Mouse (Mus musculus) intestine, embryonic 16.5 days (tissue): Measurements from ENCODE around the gene 1700013G24Rik. TPM values are rescaled to one million over a fixed set of nuclear protein-coding genes. Genes with fewer than 3 reads are reported as not detected.
A peak's percentile ranks its signal among the peaks of the same experiment; 100 is the strongest.

Experiments
- ATAC-seq: fragments of 200-750 bp; cut with Nextera tagmentation; 2 replicates; pipeline ENCODE4 v1.8.0; 2017; ENCODE audit warnings: moderate TSS enrichment, moderate library complexity
- H3K27ac ChIP-seq: fragments of 300-500 bp; sonication (generic); 2 replicates; pipeline ENCODE4 v1.5.1; 2014; ENCODE audit warnings: mild to moderate bottlenecking, low read length
- H3K27me3 ChIP-seq: fragments of 300-500 bp; sonication (generic); replicated peaks from 2 replicates; pipeline ENCODE4 v1.6.1; 2014; ENCODE audit warnings: low read length, control low read depth, mixed read lengths; ENCODE audit not compliant: control insufficient read depth, insufficient read depth
- H3K36me3 ChIP-seq: fragments of 300-500 bp; sonication (generic); 2 replicates; pipeline ENCODE4 v1.6.1; 2014; ENCODE audit warnings: low read length, control low read depth; ENCODE audit not compliant: control insufficient read depth, insufficient read depth
- H3K4me1 ChIP-seq: fragments of 300-500 bp; sonication (generic); 2 replicates; pipeline ENCODE4 v1.6.1; 2014; ENCODE audit warnings: low read length, control low read depth, mixed read lengths; ENCODE audit not compliant: control insufficient read depth, insufficient read depth
- H3K4me2 ChIP-seq: fragments of 300-500 bp; sonication (generic); 2 replicates; pipeline ENCODE4 v1.6.1; 2014; ENCODE audit warnings: low read depth, low read length, control low read depth
- H3K4me3 ChIP-seq: fragments of 300-500 bp; sonication (generic); 2 replicates; pipeline ENCODE4 v1.5.1; 2014; ENCODE audit warnings: mild to moderate bottlenecking, low read length
- H3K9ac ChIP-seq: fragments of 300-500 bp; sonication (generic); 2 replicates; pipeline ENCODE4 v1.6.1; 2014; ENCODE audit warnings: low read depth, low read length
- H3K9me3 ChIP-seq: fragments of 300-500 bp; sonication (generic); 2 replicates; pipeline ENCODE4 v1.6.1; 2016; ENCODE audit warnings: low read length, control low read depth; ENCODE audit not compliant: control insufficient read depth
- WGBS: fragments of 180-500 bp; shearing (Covaris S2); extraction: QIAGEN DNeasy Blood & Tissue Kit; methylation state at CpG from one replicate; pipeline ENCODE4 v1.1.7; 2014; 5-methylcytosine and 5-hydroxymethylcytosine counted together
- polyA plus RNA-seq: library from polyadenylated mRNA; unstranded; fragments of >200 nt; fragmentation: Nextera tagmentation; extraction: Ambion mirVana; gene quantifications from 2 replicates; pipeline ENCODE4 v1.2.1, GENCODE M21; 2015

1700013G24Rik gene
- polyA plus RNA-seq, 1 experiment from 2014 or later, result not detected

GRCm38 (mm10) chr4:137480191-137480992 lies 27.3 kb downstream of the 1700013G24Rik start:
- H3K9ac ChIP-seq, result peak overlapping the region; percentile 41
- WGBS, result 27% methylated on average over 19 of the region's 19 CpGs
- peak overlapping the region; percentile 46 for H3K4me2 ChIP-seq
- H3K4me3 ChIP-seq, result 0 out of 2 replicates have a peak overlapping the region, but pooled peaks have one; percentile 4
- no peaks in the 10 kb centered on the region for H3K27me3 ChIP-seq
- peak; percentile 54 for ATAC-seq
- no peaks in the 10 kb centered on the region for H3K36me3 ChIP-seq
- H3K27ac ChIP-seq, result peak overlapping the region; percentile 71
- H3K9me3 ChIP-seq, result no peaks in the 10 kb centered on the region
- peaks cover 88% of the 10 kb centered on the region for H3K4me1 ChIP-seq

DNA sequence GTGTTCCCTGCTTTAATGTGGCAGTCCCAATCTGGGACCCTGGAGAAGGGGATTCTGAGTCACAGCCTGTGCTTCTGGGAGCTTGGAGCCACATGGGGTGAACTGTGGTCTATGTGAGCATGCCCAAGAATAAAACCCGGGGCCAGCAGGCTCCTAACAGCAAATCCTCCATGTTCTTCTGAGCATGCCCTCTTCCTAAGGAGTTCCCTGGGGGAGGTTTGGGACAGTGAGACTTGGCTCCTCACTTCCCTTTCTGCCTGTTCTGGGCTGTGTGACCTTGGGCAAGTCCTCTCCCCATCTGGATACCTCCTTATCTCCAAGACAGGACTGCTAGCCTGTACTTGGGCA lies 27.9 kb downstream of the 1700013G24Rik start:
- peaks cover 88% of the 10 kb centered on the region for H3K4me1 ChIP-seq
- H3K27me3 ChIP-seq, result no peaks in the 10 kb centered on the region
- no peaks in the 10 kb centered on the region for H3K9me3 ChIP-seq
- no peaks in the 10 kb centered on the region for H3K36me3 ChIP-seq
- H3K9ac ChIP-seq, result peak overlapping the region; percentile 41
- ATAC-seq, result no peak
- 0 out of 2 replicates have a peak overlapping the region, but pooled peaks have one; percentile 4 for H3K4me3 ChIP-seq
- 5% methylated on average over 1 of the region's 1 CpGs for WGBS
- H3K27ac ChIP-seq, result peak overlapping the region; percentile 71
- H3K4me2 ChIP-seq, result peak overlapping the region; percentile 46

GRCm38 (mm10) chr4:137481381-137482030 lies 28.4 kb downstream of the 1700013G24Rik start:
- peaks cover 88% of the 10 kb centered on the region for H3K4me1 ChIP-seq
- WGBS, result 37% methylated on average over 13 of the region's 13 CpGs
- no peaks in the 10 kb centered on the region for H3K9me3 ChIP-seq
- no peaks in the 10 kb centered on the region for H3K36me3 ChIP-seq
- peak overlapping the region; percentile 71 for H3K27ac ChIP-seq
- H3K9ac ChIP-seq, result peak overlapping the region; percentile 41; the same call in 1 of the 2 replicates
- no peak for ATAC-seq
- H3K27me3 ChIP-seq, result no peaks in the 10 kb centered on the region
- H3K4me3 ChIP-seq, result no peak overlapping the region
- peak overlapping the region; percentile 46; the same call in 1 of the 2 replicates for H3K4me2 ChIP-seq

DNA sequence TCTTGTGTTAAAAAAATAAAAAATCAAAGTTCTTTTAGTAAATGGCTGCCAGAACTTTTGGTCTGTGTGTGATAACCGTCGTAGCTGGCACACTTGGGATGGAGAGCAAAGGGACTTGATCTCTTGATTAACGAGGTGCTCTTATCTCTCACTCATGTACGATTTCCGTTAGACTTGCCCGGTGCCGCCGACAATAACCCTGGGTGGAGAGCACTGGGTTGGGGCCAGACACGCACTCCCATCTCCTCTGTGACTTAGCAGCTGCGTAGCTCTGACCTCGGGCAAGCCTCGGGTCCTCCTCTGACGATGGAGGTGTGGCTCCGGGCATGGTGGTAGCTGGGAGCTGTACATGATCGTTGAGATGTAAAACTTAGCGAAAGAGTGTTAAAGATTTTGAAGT lies 30.8 kb downstream of the 1700013G24Rik start:
- Histone ChIP-seq H3K27me3 (no peaks in the 10 kb centered on the region), H3K4me3 (no peak overlapping the region), H3K27ac (peak overlapping the region; percentile 93; the same call in 1 of the 2 replicates), H3K9ac (no peak overlapping the region), H3K4me2 (no peak overlapping the region), H3K36me3 (no peaks in the 10 kb centered on the region), H3K9me3 (no peaks in the 10 kb centered on the region), H3K4me1 (peaks cover 88% of the 10 kb centered on the region)
- no peak for ATAC-seq
- 41% methylated on average over 16 of the region's 16 CpGs for WGBS

DNA sequence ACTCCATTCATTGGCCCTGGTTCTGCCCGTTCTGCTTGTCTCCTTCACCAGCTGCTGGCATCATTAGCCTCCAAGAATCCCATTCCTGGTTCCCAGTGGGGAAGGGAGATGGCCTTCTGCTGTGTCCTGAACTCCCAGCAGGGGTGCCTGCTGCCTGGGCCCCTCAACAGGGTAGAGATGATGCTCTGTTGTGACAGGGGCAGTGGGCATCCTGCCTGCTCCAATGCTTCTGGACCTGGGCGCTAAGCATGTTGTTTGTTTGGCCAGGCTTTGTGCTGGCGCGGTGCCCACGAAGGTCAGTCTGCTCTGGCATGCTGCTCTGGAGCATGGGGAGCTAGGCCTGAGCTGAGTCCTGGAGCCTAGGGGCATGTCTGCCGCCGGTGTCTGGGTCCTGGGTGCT lies 31.5 kb downstream of the 1700013G24Rik start:
- Histone ChIP-seq H3K27ac (peak overlapping the region; percentile 93), H3K9ac (no peak overlapping the region), H3K36me3 (no peaks in the 10 kb centered on the region), H3K4me3 (no peak overlapping the region), H3K9me3 (no peaks in the 10 kb centered on the region), H3K27me3 (no peaks in the 10 kb centered on the region), H3K4me2 (no peak overlapping the region), H3K4me1 (peaks cover 87% of the 10 kb centered on the region)
- ATAC-seq, result no peak
- 68% methylated on average over 7 of the region's 7 CpGs for WGBS

DNA sequence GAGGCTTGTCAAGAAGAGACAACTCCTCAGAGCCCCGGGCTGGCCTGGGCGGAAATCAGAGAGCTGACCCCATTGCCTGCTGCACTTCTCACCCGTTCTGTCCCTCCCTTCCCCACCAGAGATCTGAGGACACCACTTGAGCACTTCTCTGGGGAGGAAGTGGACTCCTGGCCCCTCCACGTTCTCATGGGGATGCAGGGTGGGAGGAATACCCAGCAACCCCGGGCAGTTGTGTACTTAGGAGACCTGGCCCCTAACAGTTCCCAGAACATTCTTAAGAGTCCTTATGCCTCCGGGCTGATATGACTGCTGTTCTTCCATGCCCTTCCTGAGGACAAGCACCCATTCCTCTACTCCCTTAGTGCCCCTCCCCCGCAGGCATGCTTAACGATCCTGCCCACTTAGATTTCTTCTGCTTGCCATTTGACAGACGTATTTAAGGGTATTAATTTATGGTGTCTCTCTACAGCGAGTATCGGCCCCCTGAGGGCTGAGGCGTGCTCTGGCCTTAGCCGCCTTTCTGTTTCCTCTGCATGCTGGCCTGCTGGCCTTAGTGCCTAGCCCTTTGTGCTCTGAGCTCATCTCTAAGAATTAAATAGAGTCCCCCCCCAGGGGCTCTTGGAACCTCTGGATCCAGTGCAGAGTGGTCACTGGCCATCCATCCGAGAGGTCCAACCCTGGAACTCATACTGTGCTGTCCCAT lies 32.3 kb downstream of the 1700013G24Rik start:
- 33% methylated on average over 14 of the region's 14 CpGs for WGBS
- peak overlapping the region; percentile 52 for H3K9ac ChIP-seq
- H3K36me3 ChIP-seq, result no peaks in the 10 kb centered on the region
- no peaks in the 10 kb centered on the region for H3K9me3 ChIP-seq
- H3K4me3 ChIP-seq, result no peak overlapping the region
- ATAC-seq, result no peak
- H3K4me1 ChIP-seq, result peaks cover 87% of the 10 kb centered on the region
- peak overlapping the region; percentile 93 for H3K27ac ChIP-seq
- no peaks in the 10 kb centered on the region for H3K27me3 ChIP-seq
- no peak overlapping the region for H3K4me2 ChIP-seq

- 0 out of 2 replicates have a peak overlapping the region, but pooled peaks have one; percentile 6 for H3K4me2 ChIP-seq
Observed at GRCm38 (mm10) chr4:137486081-137487014, 33.3 kb downstream of the 1700013G24Rik start.

DNA sequence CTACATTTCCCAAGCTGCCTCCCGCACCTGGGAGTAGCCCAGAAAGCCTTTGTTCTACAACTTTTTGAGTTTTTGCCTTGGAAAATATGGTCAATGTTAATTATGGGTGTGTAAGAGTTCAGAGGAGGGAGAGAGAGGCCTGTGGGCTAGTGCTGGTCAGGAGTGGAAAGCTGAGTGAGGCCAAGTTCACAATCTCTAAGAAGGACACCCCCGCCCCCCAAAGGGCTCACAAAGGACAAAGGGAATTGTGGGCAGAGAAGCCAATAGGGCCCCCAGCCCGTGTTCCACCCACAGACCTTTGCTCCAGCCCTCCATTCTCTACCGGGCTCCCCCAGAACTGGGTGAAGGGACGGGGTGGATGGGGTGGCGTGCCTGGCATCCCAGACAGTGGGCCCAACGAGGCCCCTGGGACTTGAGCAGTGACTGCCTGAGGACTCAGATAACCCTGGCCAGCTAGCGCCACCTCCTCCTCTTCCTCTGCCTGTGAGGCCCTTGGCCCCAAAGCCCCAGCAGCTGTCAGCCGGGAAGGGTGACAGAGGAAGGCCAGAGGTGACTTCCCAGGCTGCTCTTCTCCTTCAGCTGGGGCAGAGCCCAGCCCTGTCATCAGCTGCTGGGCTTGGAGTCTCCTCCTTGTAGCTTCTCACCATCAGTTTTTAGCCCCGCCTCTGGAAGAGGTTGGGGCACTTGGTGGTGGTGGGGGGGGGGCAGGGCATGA lies 34.4 kb downstream of the 1700013G24Rik start:
- peak overlapping the region; percentile 53 for H3K9ac ChIP-seq
- peak; percentile 49 for ATAC-seq
- 33% methylated on average over 10 of the region's 10 CpGs for whole genome bisulfite sequencing
- H3K27ac ChIP-seq, result peak overlapping the region; percentile 93
- peaks cover 68% of the 10 kb centered on the region for H3K4me1 ChIP-seq
- H3K4me3 ChIP-seq, result no peak overlapping the region
- H3K4me2 ChIP-seq, result peak overlapping the region; percentile 28
- H3K27me3 ChIP-seq, result no peaks in the 10 kb centered on the region
- H3K9me3 ChIP-seq, result no peaks in the 10 kb centered on the region
- H3K36me3 ChIP-seq, result no peaks in the 10 kb centered on the region

More at GRCm38 (mm10) chr4:137486081-137487014, 33.3 kb downstream of the 1700013G24Rik start:
- Histone ChIP-seq H3K4me3 (no peak overlapping the region), H3K27me3 (no peaks in the 10 kb centered on the region), H3K4me1 (peaks cover 79% of the 10 kb centered on the region), H3K9me3 (no peaks in the 10 kb centered on the region), H3K36me3 (no peaks in the 10 kb centered on the region), H3K9ac (peak overlapping the region; percentile 52), H3K27ac (peak overlapping the region; percentile 93)
- no peak for ATAC-seq
- WGBS, result 36% methylated on average over 20 of the region's 20 CpGs
